Mouse (Mus musculus) CH12.LX (cell line): ENCODE measurements around the gene Car5a.

Source experiments
- CTCF ChIP-seq, 2 experiments: IDR thresholded peaks in 1 of 2; conservative IDR thresholded peaks in 1 of 2; 2 replicates each; pipeline ENCODE4 v1.5.1; 2011 to 2012; ENCODE audit warnings: low read depth in 2 of 2, low read length in 2 of 2, improper control_type of control experiment in 1 of 2, inconsistent platforms in 1 of 2, mild to moderate bottlenecking in 1 of 2, moderate library complexity in 1 of 2
- EP300 ChIP-seq: IDR thresholded peaks from 2 replicates; pipeline ENCODE4 v1.6.1; 2011; ENCODE audit warnings: low read length, improper control_type of control experiment
- HCFC1 ChIP-seq: IDR thresholded peaks from 2 replicates; pipeline ENCODE4 v1.6.1; 2012; ENCODE audit warnings: low read depth, mild to moderate bottlenecking, inconsistent platforms, low read length, improper control_type of control experiment
- MAFK ChIP-seq: IDR thresholded peaks from 2 replicates; pipeline ENCODE4 v1.6.1; 2011; ENCODE audit warnings: low read length, improper control_type of control experiment; ENCODE audit not compliant: insufficient replicate concordance
- MEF2A ChIP-seq: IDR thresholded peaks from 2 replicates; pipeline ENCODE4 v1.6.1; 2014; ENCODE audit warnings: low read depth, mild to moderate bottlenecking, inconsistent platforms, low read length, improper control_type of control experiment, borderline replicate concordance
- MYC ChIP-seq: IDR thresholded peaks from 2 replicates; pipeline ENCODE4 v1.6.1; 2011; ENCODE audit warnings: low read depth, mild to moderate bottlenecking, improper control_type of control experiment, low read length
- UBTF ChIP-seq: IDR thresholded peaks from 2 replicates; pipeline ENCODE4 v1.6.1; 2012; ENCODE audit warnings: low read depth, mild to moderate bottlenecking, inconsistent platforms, low read length, improper control_type of control experiment, moderate library complexity
- ZC3H11A ChIP-seq: IDR thresholded peaks from 2 replicates; pipeline ENCODE4 v1.6.1; 2012; ENCODE audit warnings: low read depth, mild to moderate bottlenecking, inconsistent platforms, low read length, improper control_type of control experiment

DNA sequence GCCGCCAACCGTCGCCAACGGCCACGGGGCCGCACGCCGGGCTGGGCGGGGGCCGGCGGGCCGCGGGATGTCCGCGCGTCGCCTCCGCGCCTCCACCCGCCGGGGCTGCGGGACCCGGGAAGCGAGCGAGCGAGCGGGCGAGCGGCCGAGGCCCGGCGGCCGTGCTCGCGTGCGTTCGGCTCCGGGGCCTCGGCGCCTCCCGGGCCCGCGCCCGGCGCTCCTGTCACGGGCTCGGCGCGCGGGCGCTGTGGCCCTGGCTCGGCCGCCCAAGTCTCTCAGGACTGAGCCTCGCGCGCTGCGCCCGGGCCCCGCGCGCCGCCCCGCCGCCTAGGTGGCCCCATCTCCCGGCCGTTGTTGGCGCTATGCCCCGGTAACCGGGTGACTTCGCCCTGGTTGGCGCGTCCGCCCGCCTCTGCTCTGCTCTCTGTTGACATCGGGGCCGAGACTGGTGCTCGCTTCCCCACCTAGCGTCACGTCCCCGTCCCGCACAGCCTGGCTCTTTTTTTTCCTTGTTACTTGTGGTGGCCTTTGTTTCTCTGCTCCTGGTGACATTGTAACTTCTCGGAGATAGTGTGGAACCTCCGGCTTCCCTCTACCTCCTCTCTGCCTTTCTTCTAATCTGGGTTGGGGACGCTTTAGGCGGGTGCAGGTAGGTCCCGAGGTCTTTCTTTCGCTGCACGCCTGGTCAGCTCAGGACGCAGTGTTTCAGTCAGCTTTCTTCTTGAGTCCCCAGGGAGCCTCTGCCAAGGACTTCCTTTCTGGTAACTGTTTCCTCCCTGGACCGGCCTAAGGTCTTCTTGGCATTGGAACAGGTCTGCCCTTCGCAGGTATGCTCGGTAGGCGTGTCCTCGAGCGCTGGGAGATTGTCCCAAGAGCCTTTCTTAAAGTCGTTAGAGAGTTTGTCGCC lies 6.3 kb upstream of the Car5a start:
- TF ChIP-seq HCFC1 = peak; percentile 45
- peak; percentile 44; the same call in 1 of the 2 replicates for TF ChIP-seq UBTF
- TF ChIP-seq EP300 = no peak
- no peak for TF ChIP-seq MAFK
- no peak for TF ChIP-seq CTCF (conservative IDR thresholded peaks at IDR 0.05 in 1 of 2, IDR thresholded peaks at IDR 0.05 in 1 of 2; ENCODE audit: low read depth in 2 of 2, low read length in 2 of 2)
- TF ChIP-seq ZC3H11A = no peak
- TF ChIP-seq MYC = no peak
- TF ChIP-seq MEF2A = no peak
